Mouse (Mus musculus): ENCODE results near the gene Kif6. TPM values are rescaled to one million over a fixed set of nuclear protein-coding genes. Genes with fewer than 3 reads are reported as not detected.

The Kif6 gene
- polyA plus RNA-seq, 1 experiment = 0.05 TPM

- H3K27ac ChIP-seq (ENCODE audit: insufficient read depth, low read depth, low read length) = no peak overlapping the region
- WGBS = 43% methylated on average over 10 of the region's 10 CpGs
- H3K4me3 ChIP-seq (ENCODE audit: low read depth, low read length) = no peak overlapping the region
- H3K36me3 ChIP-seq (ENCODE audit: control insufficient read depth, insufficient read depth, low read length) = no peaks in the 10 kb centered on the region
- no peaks in the 10 kb centered on the region for H3K4me1 ChIP-seq (ENCODE audit: control insufficient read depth, insufficient read depth, insufficient read length, low read length)
- TF ChIP-seq POLR2A (IDR thresholded peaks at IDR 0.05; ENCODE audit: low read depth, low read length) (no peak), CTCF (IDR thresholded peaks at IDR 0.05; ENCODE audit: extremely low read depth, insufficient read length, insufficient replicate concordance, low read depth, low read length) (no peak)
- no peaks in the 10 kb centered on the region for H3K27me3 ChIP-seq (ENCODE audit: control insufficient read depth, insufficient read depth, low read length)
Measured at GRCm38 (mm10) chr17:49690607-49691454, 75.9 kb downstream of the Kif6 start.

GRCm38 (mm10) chr17:49691455-49691805 is 76.5 kb downstream of the Kif6 start:
- no peak overlapping the region for H3K27ac ChIP-seq (ENCODE audit: insufficient read depth, low read depth, low read length)
- TF ChIP-seq CTCF (IDR thresholded peaks at IDR 0.05; ENCODE audit: extremely low read depth, insufficient read length, insufficient replicate concordance, low read depth, low read length) (no peak), POLR2A (IDR thresholded peaks at IDR 0.05; ENCODE audit: low read depth, low read length) (no peak)
- WGBS = 63% methylated on average over 9 of the region's 9 CpGs
- no peaks in the 10 kb centered on the region for H3K27me3 ChIP-seq (ENCODE audit: control insufficient read depth, insufficient read depth, low read length)
- H3K4me1 ChIP-seq (ENCODE audit: control insufficient read depth, insufficient read depth, insufficient read length, low read length) = no peaks in the 10 kb centered on the region
- H3K36me3 ChIP-seq (ENCODE audit: control insufficient read depth, insufficient read depth, low read length) = no peaks in the 10 kb centered on the region
- no peak overlapping the region for H3K4me3 ChIP-seq (ENCODE audit: low read depth, low read length)

- Histone ChIP-seq H3K4me3 (ENCODE audit: low read depth, low read length) (no peak overlapping the region), H3K27ac (ENCODE audit: insufficient read depth, low read depth, low read length) (no peak overlapping the region), H3K27me3 (ENCODE audit: control insufficient read depth, insufficient read depth, low read length) (no peaks in the 10 kb centered on the region), H3K4me1 (ENCODE audit: control insufficient read depth, insufficient read depth, insufficient read length, low read length) (no peaks in the 10 kb centered on the region), H3K36me3 (ENCODE audit: control insufficient read depth, insufficient read depth, low read length) (no peaks in the 10 kb centered on the region)
- TF ChIP-seq POLR2A (IDR thresholded peaks at IDR 0.05; ENCODE audit: low read depth, low read length) = no peak
- TF ChIP-seq CTCF (IDR thresholded peaks at IDR 0.05; ENCODE audit: extremely low read depth, insufficient read length, insufficient replicate concordance, low read depth, low read length) = no peak
- WGBS = 74% methylated on average over 5 of the region's 5 CpGs
Measured at GRCm38 (mm10) chr17:49693206-49693605, 78.3 kb downstream of the Kif6 start.

- Histone ChIP-seq H3K27ac (ENCODE audit: insufficient read depth, low read depth, low read length) (no peak overlapping the region), H3K36me3 (ENCODE audit: control insufficient read depth, insufficient read depth, low read length) (no peaks in the 10 kb centered on the region), H3K4me3 (ENCODE audit: low read depth, low read length) (no peak overlapping the region), H3K4me1 (ENCODE audit: control insufficient read depth, insufficient read depth, insufficient read length, low read length) (no peaks in the 10 kb centered on the region), H3K27me3 (ENCODE audit: control insufficient read depth, insufficient read depth, low read length) (no peaks in the 10 kb centered on the region)
- 84% methylated on average over 5 of the region's 5 CpGs for WGBS
- no peak for TF ChIP-seq CTCF (IDR thresholded peaks at IDR 0.05; ENCODE audit: extremely low read depth, insufficient read length, insufficient replicate concordance, low read depth, low read length)
- TF ChIP-seq POLR2A (IDR thresholded peaks at IDR 0.05; ENCODE audit: low read depth, low read length) = no peak
Measured at GRCm38 (mm10) chr17:49697220-49697619, 82.3 kb downstream of the Kif6 start.

- no peaks in the 10 kb centered on the region for H3K4me1 ChIP-seq (ENCODE audit: control insufficient read depth, insufficient read depth, insufficient read length, low read length)
- 61% methylated on average over 12 of the region's 12 CpGs for WGBS
- no peaks in the 10 kb centered on the region for H3K27me3 ChIP-seq (ENCODE audit: control insufficient read depth, insufficient read depth, low read length)
- no peak for TF ChIP-seq POLR2A (IDR thresholded peaks at IDR 0.05; ENCODE audit: low read depth, low read length)
- no peak overlapping the region for H3K4me3 ChIP-seq (ENCODE audit: low read depth, low read length)
- no peaks in the 10 kb centered on the region for H3K36me3 ChIP-seq (ENCODE audit: control insufficient read depth, insufficient read depth, low read length)
- no peak overlapping the region for H3K27ac ChIP-seq (ENCODE audit: insufficient read depth, low read depth, low read length)
Measured at GRCm38 (mm10) chr17:49703492-49704249, 88.7 kb downstream of the Kif6 start.

- no peaks in the 10 kb centered on the region for H3K4me1 ChIP-seq (ENCODE audit: control insufficient read depth, insufficient read depth, insufficient read length, low read length)
- no peak for TF ChIP-seq CTCF (IDR thresholded peaks at IDR 0.05; ENCODE audit: extremely low read depth, insufficient read length, insufficient replicate concordance, low read depth, low read length)
- no peak for TF ChIP-seq POLR2A (IDR thresholded peaks at IDR 0.05; ENCODE audit: low read depth, low read length)
- H3K4me3 ChIP-seq (ENCODE audit: low read depth, low read length) = no peak overlapping the region
- 71% methylated on average over 2 of the region's 2 CpGs for WGBS
- no peaks in the 10 kb centered on the region for H3K27me3 ChIP-seq (ENCODE audit: control insufficient read depth, insufficient read depth, low read length)
- H3K36me3 ChIP-seq (ENCODE audit: control insufficient read depth, insufficient read depth, low read length) = no peaks in the 10 kb centered on the region
- H3K27ac ChIP-seq (ENCODE audit: insufficient read depth, low read depth, low read length) = no peak overlapping the region
Measured at GRCm38 (mm10) chr17:49709192-49709591, 94.3 kb downstream of the Kif6 start.

GRCm38 (mm10) chr17:49710101-49710630 is 95.2 kb downstream of the Kif6 start:
- WGBS = 82% methylated on average over 5 of the region's 5 CpGs
- TF ChIP-seq CTCF (IDR thresholded peaks at IDR 0.05; ENCODE audit: extremely low read depth, insufficient read length, insufficient replicate concordance, low read depth, low read length) = no peak
- no peak for TF ChIP-seq POLR2A (IDR thresholded peaks at IDR 0.05; ENCODE audit: low read depth, low read length)
- Histone ChIP-seq H3K4me3 (ENCODE audit: low read depth, low read length) (no peak overlapping the region), H3K4me1 (ENCODE audit: control insufficient read depth, insufficient read depth, insufficient read length, low read length) (no peaks in the 10 kb centered on the region), H3K36me3 (ENCODE audit: control insufficient read depth, insufficient read depth, low read length) (no peaks in the 10 kb centered on the region), H3K27ac (ENCODE audit: insufficient read depth, low read depth, low read length) (no peak overlapping the region), H3K27me3 (ENCODE audit: control insufficient read depth, insufficient read depth, low read length) (no peaks in the 10 kb centered on the region)
